Mouse (Mus musculus) midbrain, postnatal 0 days (tissue): ENCODE measurements around the gene Kat14. TPM values are rescaled to one million over a fixed set of nuclear protein-coding genes. Genes with fewer than 3 reads are reported as not detected.

Experiments used
- ATAC-seq: fragments of 200-750 bp; cut with Nextera tagmentation; 2 replicates; pipeline ENCODE4 v1.8.0; 2017; ENCODE audit warnings: moderate number of reproducible peaks, mild to moderate bottlenecking, moderate TSS enrichment, moderate library complexity; ENCODE audit not compliant: low FRiP score
- DNase-seq: peaks from one replicate; pipeline ENCODE4 v3.0.0-alpha.2; 2015; ENCODE audit warnings: low spot score
- H3K27ac ChIP-seq: fragments of 300-500 bp; sonication (generic); 2 replicates; pipeline ENCODE4 v1.5.1; 2014; ENCODE audit warnings: low read depth, mild to moderate bottlenecking, low read length, mixed read lengths
- H3K27me3 ChIP-seq: fragments of 300-500 bp; sonication (generic); 2 replicates; pipeline ENCODE4 v1.6.1; 2014; ENCODE audit warnings: low read length, control low read depth, mixed read lengths; ENCODE audit not compliant: insufficient read depth
- H3K36me3 ChIP-seq: fragments of 300-500 bp; sonication (generic); 2 replicates; pipeline ENCODE4 v1.6.1; 2014; ENCODE audit warnings: low read length, control low read depth, mixed read lengths; ENCODE audit not compliant: insufficient read depth
- H3K4me1 ChIP-seq: fragments of 300-500 bp; sonication (generic); 2 replicates; pipeline ENCODE4 v1.6.1; 2014; ENCODE audit warnings: mild to moderate bottlenecking, control low read depth, antibody characterized with exemption, low read length, mixed read lengths; ENCODE audit not compliant: insufficient read depth
- H3K4me2 ChIP-seq: fragments of 300-500 bp; sonication (generic); 2 replicates; pipeline ENCODE4 v1.6.1; 2014; ENCODE audit warnings: low read depth, mild to moderate bottlenecking, low read length, mixed read lengths; ENCODE audit not compliant: poor library complexity, severe bottlenecking
- H3K4me3 ChIP-seq: fragments of 300-500 bp; sonication (generic); 2 replicates; pipeline ENCODE4 v1.5.1; 2014; ENCODE audit warnings: low read depth, mild to moderate bottlenecking, low read length, moderate library complexity
- H3K9ac ChIP-seq: fragments of 300-500 bp; sonication (generic); replicated peaks from 2 replicates; pipeline ENCODE4 v1.6.1; 2014; ENCODE audit warnings: mild to moderate bottlenecking, low read length, moderate library complexity, mixed read lengths; ENCODE audit not compliant: poor library complexity, severe bottlenecking
- H3K9me3 ChIP-seq: fragments of 300-500 bp; sonication (generic); 2 replicates; pipeline ENCODE4 v1.6.1; 2016; ENCODE audit warnings: low read length, control low read depth
- CTCF ChIP-seq: IDR thresholded peaks from 2 replicates; pipeline ENCODE4 v1.5.1; 2016; ENCODE audit warnings: antibody characterized with exemption, mild to moderate bottlenecking
- WGBS: fragments of 180-500 bp; shearing (Covaris S2); extraction: QIAGEN DNeasy Blood & Tissue Kit; methylation state at CpG from one replicate; pipeline ENCODE4 v1.1.7; 2014; 5-methylcytosine and 5-hydroxymethylcytosine counted together
- polyA plus RNA-seq: library from polyadenylated mRNA; unstranded; fragments of >200 nt; fragmentation: Nextera tagmentation; extraction: Ambion mirVana; gene quantifications from 2 replicates; pipeline ENCODE4 v1.2.1, GENCODE M21; 2015
- total RNA-seq: library from RNA; depleted of rRNA; stranded (reverse); fragments of >200 nt; gene quantifications from 2 replicates; pipeline ENCODE4 v1.2.3, GENCODE M21; 2014

Kat14 gene
- total and polyA plus RNA-seq, 2 experiments from 2014 or later = 19.2 to 37.7 TPM

DNA sequence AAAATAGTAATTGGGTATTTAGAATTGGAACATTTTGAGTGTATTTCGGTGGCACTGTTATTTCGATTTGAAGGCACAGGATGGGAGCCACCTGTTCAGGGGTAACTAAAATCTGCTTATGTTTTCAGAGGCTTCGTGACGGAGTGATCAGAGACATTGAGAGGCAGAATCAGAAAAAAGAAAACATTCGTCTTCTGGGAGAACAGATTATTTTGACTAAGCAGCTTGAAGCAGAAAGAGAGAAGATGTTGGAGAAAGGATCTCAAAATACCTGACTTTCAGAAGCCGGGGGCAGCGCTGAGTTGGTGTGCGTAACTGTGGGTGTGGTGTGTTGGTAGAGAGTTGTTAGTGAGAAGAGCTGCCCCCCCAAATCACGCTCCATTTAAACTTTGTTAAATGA, 4.3 kb downstream of the Kat14 start:
- Histone ChIP-seq H3K27me3 (no peaks in the 10 kb centered on the region), H3K4me1 (no peaks in the 10 kb centered on the region)
- no peak for DNase-seq

DNA sequence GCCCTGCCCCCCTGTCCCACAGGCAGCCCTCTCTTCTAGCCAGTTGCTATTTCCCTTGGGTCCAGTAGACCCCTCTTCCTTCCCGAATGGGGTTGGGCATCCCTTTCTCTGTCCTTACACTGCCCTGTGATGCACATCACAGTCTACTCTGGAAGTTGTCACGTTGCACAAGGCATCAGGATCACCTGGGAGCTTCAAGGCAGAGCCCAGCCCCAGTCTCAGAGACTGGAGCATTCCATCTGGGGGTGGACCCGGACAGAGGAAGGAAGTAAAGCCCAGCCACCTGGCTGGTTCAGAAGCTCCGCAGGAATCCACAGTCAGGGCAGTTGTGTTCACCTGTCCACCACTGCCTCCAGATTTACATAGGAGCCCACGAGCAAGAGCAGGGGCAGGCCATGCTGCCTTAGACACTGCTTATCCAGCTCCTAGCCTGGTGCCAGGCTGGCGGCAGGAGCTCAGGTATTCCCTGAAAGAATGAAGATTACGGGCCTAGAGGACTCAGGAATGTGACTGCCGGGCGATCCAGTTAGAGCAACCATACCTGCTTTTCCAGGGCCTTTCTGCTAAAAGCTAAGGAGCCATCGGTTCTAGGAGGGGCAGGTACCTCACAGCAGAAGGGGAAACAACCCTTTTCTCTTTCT, 6.4 kb downstream of the Kat14 start:
- Histone ChIP-seq H3K9ac (no peak overlapping the region), H3K4me2 (no peak overlapping the region), H3K4me3 (no peak overlapping the region), H3K27me3 (no peaks in the 10 kb centered on the region), H3K4me1 (no peaks in the 10 kb centered on the region), H3K27ac (no peak overlapping the region), H3K36me3 (peaks cover 41% of the 10 kb centered on the region), H3K9me3 (no peaks in the 10 kb centered on the region)
- no peak for TF ChIP-seq CTCF
- ATAC-seq (no peak), DNase-seq (no peak)
- WGBS = 93% methylated on average over 10 of the region's 10 CpGs

More for the DNA sequence above, 4.3 kb downstream of the Kat14 start:
- Histone ChIP-seq H3K4me3 (no peak overlapping the region), H3K36me3 (peaks cover 34% of the 10 kb centered on the region), H3K9ac (no peak overlapping the region), H3K27ac (no peak overlapping the region), H3K9me3 (no peaks in the 10 kb centered on the region), H3K4me2 (no peak overlapping the region)
- TF ChIP-seq CTCF = no peak
- 97% methylated on average over 9 of the region's 9 CpGs for WGBS
- ATAC-seq = no peak

DNA sequence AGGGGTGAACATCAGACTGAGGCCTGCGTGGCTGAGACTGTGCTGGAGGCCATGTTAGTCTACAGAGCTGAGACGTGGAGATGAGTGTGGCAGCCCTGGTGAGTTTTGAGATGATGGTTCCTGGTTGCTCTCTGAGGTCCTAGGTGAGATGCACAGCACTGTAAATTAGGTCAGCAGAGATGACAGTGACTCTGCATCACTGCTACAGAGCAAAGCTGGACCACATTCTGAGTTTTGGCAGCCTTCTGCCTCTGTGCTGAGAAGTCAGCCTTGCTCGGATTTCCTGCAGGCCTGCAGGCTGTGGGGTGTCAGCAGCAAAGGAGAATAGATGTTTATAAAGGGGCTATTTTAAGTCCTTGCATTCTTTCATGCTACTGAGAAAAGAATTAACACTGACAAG, 12.5 kb downstream of the Kat14 start:
- Histone ChIP-seq H3K27ac (no peak overlapping the region), H3K4me2 (no peak overlapping the region), H3K36me3 (peaks cover 39% of the 10 kb centered on the region), H3K9ac (no peak overlapping the region), H3K27me3 (no peaks in the 10 kb centered on the region), H3K4me1 (no peaks in the 10 kb centered on the region), H3K4me3 (no peak overlapping the region), H3K9me3 (no peaks in the 10 kb centered on the region)
- 83% methylated on average over 3 of the region's 3 CpGs for WGBS
- ATAC-seq = no peak
- no peak for TF ChIP-seq CTCF
- no peak for DNase-seq

DNA sequence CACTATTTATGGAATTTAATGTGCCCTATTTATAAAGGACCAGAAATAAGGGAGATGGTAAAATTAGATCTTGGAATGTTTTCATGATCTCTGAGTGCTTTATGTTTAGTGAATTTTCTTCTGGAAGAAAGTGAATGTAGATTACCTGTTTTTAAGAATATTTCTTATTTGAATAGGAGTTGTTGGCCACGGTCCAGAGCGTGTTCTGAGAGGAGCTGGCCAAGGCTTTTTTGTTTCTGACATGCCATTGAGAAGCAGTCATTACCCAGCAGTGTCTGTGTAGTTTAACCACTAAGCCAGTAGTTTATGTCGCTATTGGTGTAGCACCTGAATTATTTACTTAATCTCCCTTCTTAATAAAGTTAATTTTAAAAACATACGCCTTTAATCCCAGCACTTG, 13.0 kb downstream of the Kat14 start:
- H3K36me3 ChIP-seq = peaks cover 37% of the 10 kb centered on the region
- no peak for ATAC-seq
- 94% methylated on average over 4 of the region's 4 CpGs for WGBS

DNA sequence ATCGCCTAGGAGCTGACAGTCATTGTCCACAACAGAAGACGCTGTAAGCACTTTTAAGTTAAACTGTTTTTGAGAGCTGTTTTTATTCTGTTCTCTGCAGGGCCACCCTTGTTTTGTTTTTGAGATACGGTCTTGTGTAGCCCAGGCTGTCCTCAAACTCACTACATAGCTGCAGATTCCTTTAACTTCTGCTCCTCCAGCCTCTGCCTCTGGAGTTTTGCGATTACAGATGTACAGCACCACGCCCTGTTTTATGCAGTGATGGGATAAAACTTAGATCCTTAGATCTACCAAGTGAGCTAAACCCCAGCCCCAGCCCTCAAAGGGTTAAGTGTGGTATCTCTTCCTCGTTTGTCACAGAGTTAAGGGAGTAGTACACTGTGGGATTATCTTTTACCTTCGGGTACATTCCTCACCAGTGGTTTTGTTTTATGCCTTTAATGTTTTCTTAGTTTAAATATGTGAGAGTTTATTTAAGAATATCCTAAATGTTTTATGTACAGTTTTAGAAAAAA, 13.9 kb downstream of the Kat14 start:
- no peaks in the 10 kb centered on the region for H3K27me3 ChIP-seq
- no peak for ATAC-seq
- WGBS = 87% methylated on average over 7 of the region's 7 CpGs
- no peak for TF ChIP-seq CTCF
- no peak overlapping the region for H3K4me3 ChIP-seq
- H3K4me2 ChIP-seq = no peak overlapping the region
- no peak for DNase-seq
- no peak overlapping the region for H3K27ac ChIP-seq
- no peaks in the 10 kb centered on the region for H3K4me1 ChIP-seq
- H3K36me3 ChIP-seq = peaks cover 34% of the 10 kb centered on the region
- H3K9me3 ChIP-seq = no peaks in the 10 kb centered on the region
- no peak overlapping the region for H3K9ac ChIP-seq

More for the DNA sequence above, 13.0 kb downstream of the Kat14 start:
- Histone ChIP-seq H3K4me1 (no peaks in the 10 kb centered on the region), H3K27me3 (no peaks in the 10 kb centered on the region), H3K9ac (no peak overlapping the region), H3K4me2 (no peak overlapping the region), H3K27ac (no peak overlapping the region), H3K4me3 (no peak overlapping the region), H3K9me3 (no peaks in the 10 kb centered on the region)
- TF ChIP-seq CTCF = no peak
- DNase-seq = no peak

DNA sequence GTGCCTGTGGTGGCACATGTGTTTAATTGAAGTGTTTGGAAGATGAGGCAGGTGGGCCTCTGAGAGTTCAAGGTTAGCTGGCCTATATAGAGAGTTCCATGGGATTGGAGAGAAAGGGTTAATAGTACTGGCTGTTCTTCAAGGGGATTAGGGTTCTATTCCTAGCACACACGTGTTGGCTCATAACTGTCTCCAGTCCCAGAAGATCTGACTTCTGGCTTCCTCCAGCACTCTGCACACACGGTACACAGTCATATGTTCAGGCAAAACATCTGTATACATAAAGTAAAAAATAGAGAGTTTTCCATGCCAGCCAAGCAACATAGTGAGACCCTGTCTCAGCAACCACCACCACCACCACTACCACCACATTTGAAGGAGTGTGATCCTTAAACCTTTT, 17.5 kb downstream of the Kat14 start:
- Histone ChIP-seq H3K4me2 (no peak overlapping the region), H3K27me3 (no peaks in the 10 kb centered on the region), H3K9ac (no peak overlapping the region), H3K27ac (no peak overlapping the region), H3K36me3 (peaks cover 35% of the 10 kb centered on the region), H3K4me1 (no peaks in the 10 kb centered on the region), H3K4me3 (no peak overlapping the region), H3K9me3 (no peaks in the 10 kb centered on the region)
- no peak for ATAC-seq
- WGBS = 54% methylated on average over 2 of the region's 2 CpGs
- DNase-seq = no peak
- TF ChIP-seq CTCF = no peak
